Mouse (Mus musculus) heart, postnatal 0 days (tissue): ENCODE data around the gene 1700019A02Rik.

Source experiments
- CTCF ChIP-seq: IDR thresholded peaks from 2 replicates; pipeline ENCODE4 v1.5.1; 2016; ENCODE audit warnings: antibody characterized with exemption, control low read depth, low read depth
- EP300 ChIP-seq: IDR thresholded peaks from 2 replicates; pipeline ENCODE4 v1.6.1; 2016; ENCODE audit warnings: antibody characterized with exemption, low read depth

DNA sequence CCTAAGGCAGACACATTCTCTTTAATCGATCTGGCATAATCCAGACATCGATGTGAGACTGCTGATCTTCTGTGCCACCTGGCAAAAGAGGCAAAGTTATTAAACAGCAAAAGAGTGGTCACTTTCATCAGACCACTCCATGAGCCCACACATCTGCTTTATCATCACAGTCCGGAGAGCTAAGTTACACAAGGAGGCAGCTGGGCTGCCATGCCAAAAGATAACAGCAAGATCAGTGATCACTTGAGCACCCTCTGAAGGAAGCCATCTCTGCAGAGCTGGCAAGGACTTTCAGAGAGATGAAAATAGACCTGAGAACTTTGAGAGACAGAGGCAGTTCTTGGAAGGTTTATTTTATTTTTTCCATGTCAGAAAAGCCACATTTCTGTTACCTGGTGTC is 7.1 kb upstream of the 1700019A02Rik start:
- TF ChIP-seq CTCF (no peak), EP300 (no peak)
